Mouse (Mus musculus) stomach, postnatal 0 days (tissue): ENCODE measurements around the gene Marveld1.

ENCODE experiments used
- CTCF ChIP-seq: IDR thresholded peaks from 2 replicates; pipeline ENCODE4 v1.5.1; 2016; ENCODE audit warnings: antibody characterized with exemption, low read depth, mild to moderate bottlenecking, moderate library complexity
- EP300 ChIP-seq: optimal IDR thresholded peaks from 2 replicates; pipeline ENCODE3; 2016; ENCODE audit warnings: antibody characterized with exemption

GRCm38 (mm10) chr19:42136126-42136525 lies 11.1 kb upstream of the Marveld1 start:
- no peak for TF ChIP-seq EP300
- TF ChIP-seq CTCF: no peak
